Mouse (Mus musculus) spleen, adult 2 months (tissue): ENCODE results near the gene Prmt7. TPM values are rescaled to one million over a fixed set of nuclear protein-coding genes. Genes with fewer than 3 reads are reported as not detected.
A peak's percentile ranks its signal among the peaks of the same experiment; 100 is the strongest.

Experiments used
- DNase-seq, 2 experiments: peaks; one replicate each; pipeline versions ENCODE4 v3.0.0 to v3.0.0-alpha.2; 2012 to 2021; ENCODE audit warnings: low spot score in 2 of 2, low read depth in 1 of 2
- H3K27ac ChIP-seq: fragments of 200-500 bp; 2 replicates; pipeline ENCODE4 v1.5.1; 2012; ENCODE audit warnings: low read length, inconsistent platforms; ENCODE audit not compliant: insufficient read depth
- H3K27me3 ChIP-seq: fragments of 200-500 bp; 2 replicates; pipeline ENCODE4 v1.6.1; 2012; ENCODE audit warnings: mild to moderate bottlenecking, moderate library complexity, low read length, inconsistent platforms; ENCODE audit not compliant: control insufficient read depth, insufficient read depth
- H3K36me3 ChIP-seq: fragments of 200-500 bp; 2 replicates; pipeline ENCODE4 v1.6.1; 2012; ENCODE audit warnings: mild to moderate bottlenecking, low read length, inconsistent platforms; ENCODE audit not compliant: control insufficient read depth, insufficient read depth
- H3K4me1 ChIP-seq: fragments of 200-500 bp; 2 replicates; pipeline ENCODE4 v1.6.1; 2011; ENCODE audit warnings: inconsistent platforms; ENCODE audit not compliant: control insufficient read depth, insufficient read depth, insufficient read length
- H3K4me3 ChIP-seq: fragments of 200-500 bp; 2 replicates; pipeline ENCODE4 v1.5.1; 2011; ENCODE audit warnings: mild to moderate bottlenecking, inconsistent platforms; ENCODE audit not compliant: insufficient read depth, insufficient read length; ENCODE audit errors: extremely low read depth
- CTCF ChIP-seq: fragments of 200-500 bp; IDR thresholded peaks from 2 replicates; pipeline ENCODE4 v1.5.1; 2011; ENCODE audit warnings: mild to moderate bottlenecking, inconsistent platforms; ENCODE audit not compliant: insufficient read depth, insufficient read length, insufficient replicate concordance; ENCODE audit errors: extremely low read depth
- POLR2A ChIP-seq: fragments of 200-500 bp; IDR thresholded peaks from 2 replicates; pipeline ENCODE4 v1.6.1; 2011; ENCODE audit warnings: low read depth, low read length, inconsistent platforms
- WGBS: fragments of 180-500 bp; shearing (Covaris S2); methylation state at CpG from one replicate; pipeline ENCODE4 v1.1.7; 2018; 5-methylcytosine and 5-hydroxymethylcytosine counted together
- polyA plus RNA-seq: library from polyadenylated mRNA; depleted of rRNA; stranded (reverse); fragments of >200 nt; gene quantifications from 2 replicates; pipeline ENCODE4 v1.2.3, GENCODE M21; 2012; rRNA removed

Prmt7 gene
- 24.0 and 25.2 TPM in 2 replicates for polyA plus RNA-seq

- H3K27me3 ChIP-seq, result no peaks in the 10 kb centered on the region
- H3K36me3 ChIP-seq, result peaks cover 8% of the 10 kb centered on the region; the same call in 1 of the 2 replicates
- H3K4me3 ChIP-seq, result peak within 1 kb of the TSS; percentile 91
- peak within 1 kb of the TSS; percentile 79 for H3K27ac ChIP-seq
- peak; percentile 75 to 93 for DNase-seq
- H3K4me1 ChIP-seq, result no peaks in the 10 kb centered on the region; the same call in 1 of the 2 replicates
- WGBS, result under 1% methylated on average over 52 of the region's 52 CpGs
- no peak; the same call in none of the 2 replicates for TF ChIP-seq POLR2A
- TF ChIP-seq CTCF, result no peak
These were observed at the start of gene Prmt7, which contains the start of gene Slc7a6os for GRCm38 (mm10) chr8:106210821-106211345. Gene Prmt7, plus strand, starts transcription at chr8:106210936. Gene Slc7a6os, minus strand, starts transcription at chr8:106210935.

- no peaks in the 10 kb centered on the region for H3K27me3 ChIP-seq
- 88% methylated on average over 9 of the region's 9 CpGs for WGBS
- peaks cover 21% of the 10 kb centered on the region for H3K36me3 ChIP-seq
- H3K4me3 ChIP-seq, result no peak overlapping the region
- no peak for TF ChIP-seq POLR2A
- no peak for TF ChIP-seq CTCF
- no peaks in the 10 kb centered on the region for H3K4me1 ChIP-seq
- DNase-seq, result no peak
- H3K27ac ChIP-seq, result no peak overlapping the region
These were observed 47.5 kb upstream of the Prmt7 start for GRCm38 (mm10) chr8:106163251-106163650.

- peak; percentile 43 to 70 for DNase-seq
- no peak for TF ChIP-seq POLR2A
- TF ChIP-seq CTCF, result peak; percentile 59; the same call in 1 of the 2 replicates
- no peaks in the 10 kb centered on the region for H3K27me3 ChIP-seq
- H3K4me1 ChIP-seq, result no peaks in the 10 kb centered on the region
- no peak overlapping the region for H3K27ac ChIP-seq
- 48% methylated on average over 4 of the region's 4 CpGs for WGBS
- H3K4me3 ChIP-seq, result no peak overlapping the region
- peaks cover 20% of the 10 kb centered on the region for H3K36me3 ChIP-seq
These were observed 45.3 kb upstream of the Prmt7 start for GRCm38 (mm10) chr8:106165460-106165859.

GRCm38 (mm10) chr8:106168356-106169016 lies 42.2 kb upstream of the Prmt7 start, which contains the start of gene Slc7a6:
Gene Slc7a6, plus strand, starts transcription at chr8:106168857.
- H3K36me3 ChIP-seq, result peaks cover 4% of the 10 kb centered on the region
- H3K27ac ChIP-seq, result peak within 1 kb of the TSS; percentile 82
- no peaks in the 10 kb centered on the region for H3K27me3 ChIP-seq
- H3K4me1 ChIP-seq, result no peaks in the 10 kb centered on the region
- 1% methylated on average over 55 of the region's 59 CpGs for WGBS
- H3K4me3 ChIP-seq, result peak within 1 kb of the TSS; percentile 98
- peak; percentile 70 to 90 for DNase-seq
- TF ChIP-seq POLR2A, result peak; percentile 46
- no peak for TF ChIP-seq CTCF

GRCm38 (mm10) chr8:106169017-106169933 lies 41.5 kb upstream of the Prmt7 start:
- H3K27ac ChIP-seq, result peak overlapping the region; percentile 58
- H3K27me3 ChIP-seq, result no peaks in the 10 kb centered on the region
- peak overlapping the region; percentile 98 for H3K4me3 ChIP-seq
- WGBS, result 1% methylated on average over 53 of the region's 54 CpGs
- no peaks in the 10 kb centered on the region for H3K36me3 ChIP-seq
- DNase-seq, result peak; percentile 12 to 18
- no peaks in the 10 kb centered on the region for H3K4me1 ChIP-seq
- no peak for TF ChIP-seq CTCF
- TF ChIP-seq POLR2A, result no peak

- WGBS, result 26% methylated on average over 6 of the region's 6 CpGs
- no peak for TF ChIP-seq POLR2A
- no peak for TF ChIP-seq CTCF
- no peak overlapping the region for H3K27ac ChIP-seq
- H3K4me1 ChIP-seq, result no peaks in the 10 kb centered on the region
- H3K36me3 ChIP-seq, result no peaks in the 10 kb centered on the region
- H3K27me3 ChIP-seq, result no peaks in the 10 kb centered on the region
- no peak for DNase-seq
- 0 out of 2 replicates have a peak overlapping the region, but pooled peaks have one; percentile 16 for H3K4me3 ChIP-seq
These were observed 40.7 kb upstream of the Prmt7 start for GRCm38 (mm10) chr8:106169934-106170480.

- no peak overlapping the region for H3K4me3 ChIP-seq
- 78% methylated on average over 3 of the region's 3 CpGs for WGBS
- H3K36me3 ChIP-seq, result no peaks in the 10 kb centered on the region
- H3K27me3 ChIP-seq, result no peaks in the 10 kb centered on the region
- TF ChIP-seq CTCF (no peak), POLR2A (no peak)
- H3K4me1 ChIP-seq, result no peaks in the 10 kb centered on the region
- H3K27ac ChIP-seq, result no peak overlapping the region
- no peak for DNase-seq
These were observed 37.2 kb upstream of the Prmt7 start for GRCm38 (mm10) chr8:106173566-106173965.
